Mouse (Mus musculus): ENCODE measurements around the gene Islr2.

DNA sequence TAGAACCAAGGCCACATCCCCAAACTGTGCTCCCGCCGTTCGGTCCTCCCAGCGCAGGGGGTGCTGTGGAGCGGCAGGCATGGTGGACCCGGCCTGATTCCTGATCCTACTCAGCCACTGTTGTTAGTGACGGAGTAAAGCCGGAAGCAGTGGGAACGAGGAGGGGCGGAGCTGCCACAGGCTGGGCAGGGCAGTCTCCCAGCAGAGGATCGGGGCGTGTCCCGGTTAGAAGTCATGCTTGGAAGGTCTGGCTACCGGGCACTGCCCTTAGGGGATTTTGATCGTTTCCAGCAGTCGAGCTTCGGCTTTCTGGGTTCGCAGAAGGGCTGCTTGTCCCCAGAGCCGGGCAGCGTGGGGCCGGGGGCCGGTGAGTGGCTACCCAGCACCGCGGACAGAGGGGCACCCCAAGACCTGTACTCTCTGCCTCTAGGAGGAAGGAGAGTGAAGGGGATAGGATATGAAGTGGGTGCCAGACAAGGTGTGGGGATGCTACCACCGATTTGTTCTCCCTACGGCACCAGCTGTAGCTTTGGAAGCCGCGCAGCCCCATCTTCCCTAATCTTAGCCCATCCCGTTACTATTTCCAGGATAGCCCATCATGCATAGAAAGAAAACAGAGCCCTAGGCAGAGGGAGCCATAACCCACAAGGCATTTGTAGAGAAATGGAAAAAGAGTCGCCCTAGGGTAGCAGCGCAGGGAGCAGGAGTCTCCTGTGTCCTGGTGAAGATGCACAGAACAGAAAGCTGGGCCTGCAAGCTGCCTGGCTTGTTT lies 49.1 kb upstream of the Islr2 start, which contains the start of gene Stoml1:
- TF ChIP-seq TAL1 (conservative IDR thresholded peaks at IDR 0.05; ENCODE audit: low read depth, low read length) (no peak), CTCF (IDR thresholded peaks at IDR 0.05; ENCODE audit: low read depth, low read length) (peak; percentile 74), GATA1 (IDR thresholded peaks at IDR 0.05; ENCODE audit: borderline replicate concordance, low read length) (no peak), POLR2AphosphoS5 (IDR thresholded peaks at IDR 0.05; ENCODE audit: insufficient replicate concordance, low read depth, low read length) (no peak), GATA2 (IDR thresholded peaks at IDR 0.05; ENCODE audit: borderline replicate concordance, low read depth, low read length) (no peak)

Measured in G1E (cell line).